Mouse (Mus musculus) heart, adult 2 months (tissue): Measurements from ENCODE around the gene Plet1.

Experiments used
- CTCF ChIP-seq: fragments of 200-600 bp; IDR thresholded peaks from 2 replicates; pipeline ENCODE4 v1.8.1; 2022; ENCODE audit warnings: antibody characterized with exemption, mild to moderate bottlenecking, moderate library complexity
- POLR2A ChIP-seq: fragments of 200-500 bp; IDR thresholded peaks from 2 replicates; pipeline ENCODE4 v1.6.1; 2011; ENCODE audit warnings: mild to moderate bottlenecking, low read depth, low read length, control low read depth; ENCODE audit not compliant: insufficient read depth

DNA sequence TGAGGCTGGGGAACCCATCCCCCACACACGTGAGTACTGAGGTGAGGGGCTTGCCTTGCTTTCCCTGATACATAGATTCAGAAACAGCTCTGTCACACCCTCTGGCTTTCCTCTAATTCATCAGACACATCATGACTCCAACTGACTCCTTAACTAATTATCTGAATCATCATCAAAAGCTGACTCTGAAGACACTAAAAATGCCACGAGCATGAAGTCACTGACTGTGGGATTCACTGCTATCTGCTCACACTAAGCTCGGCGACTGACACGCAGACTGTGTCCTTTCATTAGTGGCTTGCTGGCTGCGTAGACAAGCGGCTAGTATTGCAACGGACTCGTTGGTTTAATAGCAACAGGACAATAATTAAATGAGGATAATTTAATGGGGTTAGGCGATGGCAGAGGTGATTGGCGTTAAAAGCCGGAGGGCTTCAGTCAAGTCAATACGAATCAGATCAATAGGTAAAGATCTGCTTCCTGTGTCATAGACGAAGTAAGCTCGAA, 6.2 kb downstream of the Plet1 start:
- TF ChIP-seq CTCF (no peak), POLR2A (no peak)
